Mouse (Mus musculus) hindbrain, postnatal 0 days (tissue): ENCODE results near the gene Dnmt3l. TPM values are rescaled to one million over a fixed set of nuclear protein-coding genes. Genes with fewer than 3 reads are reported as not detected.
A peak's percentile ranks its signal among the peaks of the same experiment; 100 is the strongest.

ENCODE experiments used
- ATAC-seq: fragments of 200-750 bp; cut with Nextera tagmentation; 2 replicates; pipeline ENCODE4 v1.8.0; 2017; ENCODE audit warnings: mild to moderate bottlenecking, moderate TSS enrichment, moderate library complexity
- DNase-seq: peaks from one replicate; pipeline ENCODE4 v3.0.0-alpha.2; 2015; ENCODE audit warnings: low spot score
- H3K27ac ChIP-seq: fragments of 300-500 bp; sonication (generic); 2 replicates; pipeline ENCODE4 v1.5.1; 2014; ENCODE audit warnings: mild to moderate bottlenecking
- H3K27me3 ChIP-seq: fragments of 300-500 bp; sonication (generic); 2 replicates; pipeline ENCODE4 v1.6.1; 2014; ENCODE audit warnings: low read length, mixed read lengths; ENCODE audit not compliant: insufficient read depth
- H3K36me3 ChIP-seq: fragments of 300-500 bp; sonication (generic); 2 replicates; pipeline ENCODE4 v1.6.1; 2014; ENCODE audit warnings: low read length, mixed read lengths; ENCODE audit not compliant: insufficient read depth
- H3K4me1 ChIP-seq: fragments of 300-500 bp; sonication (generic); 2 replicates; pipeline ENCODE4 v1.6.1; 2014; ENCODE audit warnings: antibody characterized with exemption, low read length, mixed read lengths; ENCODE audit not compliant: insufficient read depth
- H3K4me2 ChIP-seq: fragments of 300-500 bp; sonication (generic); 2 replicates; pipeline ENCODE4 v1.6.1; 2014; ENCODE audit warnings: low read depth, mild to moderate bottlenecking, low read length, moderate library complexity, mixed read lengths
- H3K4me3 ChIP-seq: fragments of 300-500 bp; sonication (generic); 2 replicates; pipeline ENCODE4 v1.5.1; 2014; ENCODE audit warnings: low read length
- H3K9ac ChIP-seq: fragments of 300-500 bp; sonication (generic); replicated peaks from 2 replicates; pipeline ENCODE4 v1.6.1; 2014; ENCODE audit warnings: mild to moderate bottlenecking, low read length, moderate library complexity, mixed read lengths
- H3K9me3 ChIP-seq: fragments of 300-500 bp; sonication (generic); 2 replicates; pipeline ENCODE4 v1.6.1; 2016; ENCODE audit warnings: low read length, mixed read lengths
- CTCF ChIP-seq: IDR thresholded peaks from 2 replicates; pipeline ENCODE4 v1.5.1; 2016; ENCODE audit warnings: antibody characterized with exemption, control low read depth, low read depth
- WGBS: fragments of 180-500 bp; shearing (Covaris S2); extraction: QIAGEN DNeasy Blood & Tissue Kit; methylation state at CpG from one replicate; pipeline ENCODE4 v1.1.7; 2014; 5-methylcytosine and 5-hydroxymethylcytosine counted together
- polyA plus RNA-seq: library from polyadenylated mRNA; unstranded; fragments of >200 nt; fragmentation: Nextera tagmentation; extraction: Ambion mirVana; gene quantifications from 2 replicates; pipeline ENCODE4 v1.2.1, GENCODE M21; 2015
- total RNA-seq: library from RNA; depleted of rRNA; stranded (reverse); fragments of >200 nt; gene quantifications from 2 replicates; pipeline ENCODE4 v1.2.3, GENCODE M21; 2014

Dnmt3l gene
- total and polyA plus RNA-seq, 2 experiments from 2014 or later, result 0.13 to 0.63 TPM

DNA sequence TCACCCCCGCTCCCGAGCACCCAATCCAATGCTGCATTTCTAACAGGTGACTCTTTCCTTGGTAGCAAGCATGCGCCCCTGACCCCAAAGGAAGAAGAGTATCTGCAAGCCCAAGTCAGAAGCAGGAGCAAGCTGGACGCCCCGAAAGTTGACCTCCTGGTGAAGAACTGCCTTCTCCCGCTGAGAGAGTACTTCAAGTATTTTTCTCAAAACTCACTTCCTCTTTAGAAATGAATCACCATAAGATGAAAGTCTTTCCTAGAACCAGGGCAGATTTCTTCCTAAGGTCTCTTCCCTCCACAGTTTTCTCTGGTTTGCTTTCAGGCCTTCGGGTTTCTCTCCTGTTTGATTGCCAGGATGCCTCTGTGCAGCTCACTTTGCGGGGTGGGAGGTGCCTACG is 21.4 kb downstream of the Dnmt3l start:
- WGBS, result 91% methylated on average over 9 of the region's 9 CpGs
- no peaks in the 10 kb centered on the region for H3K27me3 ChIP-seq
- H3K27ac ChIP-seq, result no peak overlapping the region
- TF ChIP-seq CTCF, result no peak
- H3K36me3 ChIP-seq, result no peaks in the 10 kb centered on the region
- ATAC-seq (no peak), DNase-seq (no peak)
- H3K4me2 ChIP-seq, result no peak overlapping the region
- H3K4me3 ChIP-seq, result no peak overlapping the region
- H3K4me1 ChIP-seq, result no peaks in the 10 kb centered on the region
- no peaks in the 10 kb centered on the region for H3K9me3 ChIP-seq
- H3K9ac ChIP-seq, result no peak overlapping the region

- no peaks in the 10 kb centered on the region for H3K27me3 ChIP-seq
- no peak overlapping the region for H3K4me2 ChIP-seq
- no peak for DNase-seq
- TF ChIP-seq CTCF, result peak; percentile 11; the same call in 1 of the 2 replicates
- no peak overlapping the region for H3K4me3 ChIP-seq
- no peaks in the 10 kb centered on the region for H3K4me1 ChIP-seq
- no peaks in the 10 kb centered on the region for H3K9me3 ChIP-seq
- 44% methylated on average over 4 of the region's 4 CpGs for WGBS
- no peak overlapping the region for H3K9ac ChIP-seq
- H3K36me3 ChIP-seq, result no peaks in the 10 kb centered on the region
- H3K27ac ChIP-seq, result no peak overlapping the region
- no peak for ATAC-seq
Measured at GRCm38 (mm10) chr10:78067226-78067625, 25.5 kb downstream of the Dnmt3l start.

DNA sequence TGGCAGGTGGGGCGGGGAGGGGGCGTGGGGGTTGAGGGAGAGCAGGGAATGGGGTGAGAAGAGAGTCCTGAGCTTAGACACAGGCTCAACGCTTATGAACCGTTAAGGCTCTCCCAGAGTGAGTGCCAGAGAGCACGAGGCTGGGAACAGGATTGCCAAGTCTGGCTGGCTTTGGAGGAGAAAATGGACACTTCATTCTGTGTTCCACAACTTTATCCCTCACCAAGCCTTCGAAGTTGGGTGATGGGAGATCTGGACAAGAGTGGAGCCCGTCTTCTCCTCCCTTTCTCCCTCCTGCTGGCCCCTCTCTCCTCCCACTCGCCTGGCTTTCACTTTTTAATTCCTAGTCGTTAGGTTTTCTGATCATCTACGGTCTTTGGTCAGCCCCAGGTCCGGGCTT is 26.8 kb downstream of the Dnmt3l start:
- 21% methylated on average over 11 of the region's 11 CpGs for WGBS
- peak overlapping the region; percentile 100 for H3K4me2 ChIP-seq
- DNase-seq, result no peak

DNA sequence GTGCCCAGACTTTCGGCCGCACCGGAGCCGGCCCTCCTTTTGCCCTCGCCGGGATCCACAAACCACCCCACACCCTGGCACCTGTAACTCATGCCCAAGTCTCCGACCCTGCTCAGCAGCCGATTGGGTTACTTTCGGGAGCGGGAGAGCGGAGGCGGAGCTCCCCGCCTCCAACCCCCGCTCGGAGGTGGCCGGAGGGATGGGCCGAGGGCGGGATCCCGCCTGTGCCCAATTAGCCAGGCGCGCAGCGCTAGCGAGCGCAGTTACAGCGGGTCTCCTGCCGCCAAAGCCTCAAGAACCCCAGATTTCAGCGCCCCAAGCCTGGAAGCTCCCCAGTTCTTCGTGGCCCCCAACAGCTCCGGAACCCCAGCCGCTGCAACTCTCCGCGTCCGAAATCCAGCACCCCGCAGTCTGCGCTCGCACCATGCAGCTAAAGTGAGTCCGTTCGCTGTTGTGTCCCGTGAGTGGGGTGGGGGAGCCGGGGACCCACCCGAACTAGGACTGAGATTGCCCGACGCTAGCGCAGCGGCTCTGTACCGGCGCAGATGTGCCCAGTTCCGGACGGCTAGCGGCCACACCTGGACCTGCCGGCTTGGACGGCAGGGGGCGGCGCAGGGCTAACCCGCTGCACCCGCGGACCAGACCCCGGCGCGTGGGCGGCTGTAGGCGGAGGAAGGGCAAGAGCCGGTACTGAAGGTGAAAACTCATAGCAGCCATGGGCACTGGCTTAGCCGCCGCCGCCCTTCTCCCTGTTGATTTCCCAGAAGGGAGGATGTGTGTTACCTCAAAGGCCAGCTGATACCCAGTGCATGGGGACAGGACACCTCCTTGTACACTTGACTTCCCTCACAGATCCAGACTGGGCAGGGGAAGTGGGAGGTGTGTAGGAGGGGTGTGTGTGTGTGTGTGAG is 27.6 kb downstream of the Dnmt3l start, which contains the start of gene Icosl:
Gene Icosl, plus strand, starts transcription at position 202 of the 911 bp plus-strand sequence.
- H3K4me3 ChIP-seq, result peak within 1 kb of the TSS; percentile 52
- ATAC-seq (peak; percentile 86), DNase-seq (peak; percentile 74)
- 1% methylated on average over 65 of the region's 66 CpGs for WGBS
- peak within 1 kb of the TSS; percentile 100 for H3K4me2 ChIP-seq
- H3K27me3 ChIP-seq, result no peaks in the 10 kb centered on the region
- no peaks in the 10 kb centered on the region for H3K9me3 ChIP-seq
- H3K36me3 ChIP-seq, result no peaks in the 10 kb centered on the region
- no peak within 1 kb of the TSS for H3K27ac ChIP-seq
- peak; percentile 55 for TF ChIP-seq CTCF
- peak within 1 kb of the TSS; percentile 50 for H3K9ac ChIP-seq
- H3K4me1 ChIP-seq, result no peaks in the 10 kb centered on the region

More for the DNA sequence above, 26.8 kb downstream of the Dnmt3l start:
- TF ChIP-seq CTCF, result no peak
- Histone ChIP-seq H3K36me3 (no peaks in the 10 kb centered on the region), H3K4me1 (no peaks in the 10 kb centered on the region), H3K27me3 (no peaks in the 10 kb centered on the region), H3K4me3 (peak overlapping the region; percentile 52), H3K9ac (no peak overlapping the region), H3K27ac (no peak overlapping the region), H3K9me3 (no peaks in the 10 kb centered on the region)
- ATAC-seq, result no peak

DNA sequence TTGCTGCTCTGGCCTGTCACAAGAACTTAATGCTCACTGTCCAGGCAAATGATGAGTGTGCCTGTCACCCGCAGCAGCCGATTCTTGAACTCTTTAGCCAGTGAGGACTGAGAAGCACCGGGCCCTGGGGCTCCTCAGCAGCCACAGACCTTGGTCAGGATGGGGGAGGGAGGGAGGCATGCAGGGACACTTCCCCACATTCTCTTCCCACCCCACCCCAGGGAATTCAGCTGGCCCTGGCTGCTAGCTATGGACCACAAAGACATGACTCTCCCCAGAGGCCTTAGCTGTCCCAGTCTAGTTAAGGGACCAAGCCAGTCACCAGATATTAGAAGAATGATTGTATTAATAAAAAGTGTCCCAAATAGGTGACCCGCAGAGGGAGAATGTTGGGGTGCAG is 32.4 kb downstream of the Dnmt3l start:
- H3K4me1 ChIP-seq, result no peaks in the 10 kb centered on the region
- H3K27ac ChIP-seq, result no peak overlapping the region

GRCm38 (mm10) chr10:78074977-78075376 is 33.2 kb downstream of the Dnmt3l start:
- no peak overlapping the region for H3K4me2 ChIP-seq
- no peak for ATAC-seq
- WGBS, result 91% methylated on average over 11 of the region's 11 CpGs
- H3K36me3 ChIP-seq, result no peaks in the 10 kb centered on the region
- TF ChIP-seq CTCF, result no peak
- no peaks in the 10 kb centered on the region for H3K27me3 ChIP-seq
- H3K9ac ChIP-seq, result no peak overlapping the region
- no peaks in the 10 kb centered on the region for H3K9me3 ChIP-seq
- H3K4me1 ChIP-seq, result no peaks in the 10 kb centered on the region
- DNase-seq, result no peak
- H3K27ac ChIP-seq, result no peak overlapping the region
- no peak overlapping the region for H3K4me3 ChIP-seq

More for the DNA sequence above, 32.4 kb downstream of the Dnmt3l start:
- ATAC-seq (no peak), DNase-seq (no peak)
- no peak for TF ChIP-seq CTCF
- Histone ChIP-seq H3K9ac (no peak overlapping the region), H3K9me3 (no peaks in the 10 kb centered on the region), H3K36me3 (no peaks in the 10 kb centered on the region), H3K27me3 (no peaks in the 10 kb centered on the region), H3K4me3 (no peak overlapping the region), H3K4me2 (no peak overlapping the region)
- 90% methylated on average over 4 of the region's 4 CpGs for WGBS

GRCm38 (mm10) chr10:78077862-78078261 is 36.1 kb downstream of the Dnmt3l start:
- Histone ChIP-seq H3K36me3 (no peaks in the 10 kb centered on the region), H3K27ac (no peak overlapping the region), H3K4me2 (no peak overlapping the region), H3K9me3 (no peaks in the 10 kb centered on the region), H3K4me1 (no peaks in the 10 kb centered on the region), H3K4me3 (no peak overlapping the region), H3K27me3 (no peaks in the 10 kb centered on the region), H3K9ac (no peak overlapping the region)
- ATAC-seq, result no peak
- TF ChIP-seq CTCF, result no peak
- WGBS, result 78% methylated on average over 9 of the region's 9 CpGs
- DNase-seq, result no peak
